Mouse (Mus musculus): ENCODE results near the gene Rnf138rt1. TPM values are rescaled to one million over a fixed set of nuclear protein-coding genes. Genes with fewer than 3 reads are reported as not detected.

The Rnf138rt1 gene
- polyA plus RNA-seq, 1 experiment from 2014 or later: not detected

Other genes starting within 250 kb of the Rnf138rt1 start
- 0.11 and 0.15 TPM in 2 replicates for gene Grpr, start 211.7 kb downstream of the Rnf138rt1 start, polyA plus RNA-seq (2015; fragmentation: Nextera tagmentation; extraction: Ambion mirVana)
- 16.4 and 18.7 TPM in 2 replicates for gene Ap1s2, start 147.7 kb upstream of the Rnf138rt1 start, polyA plus RNA-seq (2015; fragmentation: Nextera tagmentation; extraction: Ambion mirVana)
- 26.3 and 27.8 TPM in 2 replicates for gene Zrsr2, start 197.3 kb upstream of the Rnf138rt1 start, polyA plus RNA-seq (2015; fragmentation: Nextera tagmentation; extraction: Ambion mirVana)